Mouse (Mus musculus): ENCODE results near the gene Fbxw11. TPM values are rescaled to one million over a fixed set of nuclear protein-coding genes. Genes with fewer than 3 reads are reported as not detected.

Fbxw11 gene
- polyA plus RNA-seq, 1 experiment from 2014 or later, result 51.0 TPM

DNA sequence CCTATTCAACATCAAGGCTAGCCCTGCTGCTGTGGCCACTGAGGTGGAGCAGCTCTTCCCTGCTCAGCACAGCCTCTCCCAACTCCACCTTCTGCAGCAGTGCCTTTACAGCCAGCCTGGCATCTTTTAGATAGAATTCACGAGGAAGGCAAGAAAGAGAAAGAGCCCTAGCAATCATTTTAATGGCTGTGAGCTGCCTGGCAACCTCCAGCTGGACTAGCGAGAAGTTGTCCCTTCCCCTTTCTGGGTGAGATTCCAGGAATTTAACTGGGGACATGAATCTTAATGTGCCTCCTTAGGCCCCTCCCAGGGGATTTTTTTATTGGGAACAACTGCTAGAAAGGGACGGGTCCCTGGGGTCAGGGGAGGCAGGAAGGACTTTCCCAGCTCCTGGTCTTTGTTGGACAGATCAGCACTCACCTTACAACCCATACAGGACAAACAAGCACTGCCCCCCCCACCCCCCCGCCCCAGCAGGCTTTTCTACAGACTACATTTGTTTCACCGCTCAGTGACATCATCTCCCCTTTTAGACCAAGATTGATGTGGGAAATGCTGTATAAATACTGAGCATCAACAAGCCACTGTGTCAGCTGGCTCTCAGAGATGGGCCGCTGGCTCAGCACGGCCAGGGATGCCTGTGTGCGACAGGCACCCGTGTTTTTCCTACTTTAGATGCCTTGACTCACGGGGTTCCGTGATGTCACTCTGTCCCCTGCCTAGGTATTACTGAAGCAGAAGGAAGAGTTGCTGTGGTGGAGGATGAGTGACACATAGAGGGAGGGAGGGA is 138.4 kb downstream of the Fbxw11 start:
- Histone ChIP-seq H3K4me2 (no peak overlapping the region), H3K36me3 (ENCODE audit: control insufficient read depth, insufficient read depth, low read length) (no peaks in the 10 kb centered on the region), H3K9ac (ENCODE audit: low read depth, low read length) (no peak overlapping the region), H3K4me3 (ENCODE audit: low read depth, low read length) (no peak overlapping the region), H3K27ac (ENCODE audit: low read depth, low read length) (no peak overlapping the region), H3K4me1 (ENCODE audit: control insufficient read depth, insufficient read depth, low read length) (no peaks in the 10 kb centered on the region; the same call in 1 of the 2 replicates), H3K27me3 (ENCODE audit: control insufficient read depth, insufficient read depth, low read length) (no peaks in the 10 kb centered on the region; the same call in 1 of the 2 replicates), H3K9me3 (replicated peaks; ENCODE audit: control insufficient read depth, low read length) (no peaks in the 10 kb centered on the region)
- ATAC-seq (replicated peaks; ENCODE audit: insufficient number of reproducible peaks, low FRiP score, low TSS enrichment), result no peak
- WGBS (ENCODE audit: insufficient replicate concordance), result 53% methylated on average over 11 of the region's 11 CpGs

DNA sequence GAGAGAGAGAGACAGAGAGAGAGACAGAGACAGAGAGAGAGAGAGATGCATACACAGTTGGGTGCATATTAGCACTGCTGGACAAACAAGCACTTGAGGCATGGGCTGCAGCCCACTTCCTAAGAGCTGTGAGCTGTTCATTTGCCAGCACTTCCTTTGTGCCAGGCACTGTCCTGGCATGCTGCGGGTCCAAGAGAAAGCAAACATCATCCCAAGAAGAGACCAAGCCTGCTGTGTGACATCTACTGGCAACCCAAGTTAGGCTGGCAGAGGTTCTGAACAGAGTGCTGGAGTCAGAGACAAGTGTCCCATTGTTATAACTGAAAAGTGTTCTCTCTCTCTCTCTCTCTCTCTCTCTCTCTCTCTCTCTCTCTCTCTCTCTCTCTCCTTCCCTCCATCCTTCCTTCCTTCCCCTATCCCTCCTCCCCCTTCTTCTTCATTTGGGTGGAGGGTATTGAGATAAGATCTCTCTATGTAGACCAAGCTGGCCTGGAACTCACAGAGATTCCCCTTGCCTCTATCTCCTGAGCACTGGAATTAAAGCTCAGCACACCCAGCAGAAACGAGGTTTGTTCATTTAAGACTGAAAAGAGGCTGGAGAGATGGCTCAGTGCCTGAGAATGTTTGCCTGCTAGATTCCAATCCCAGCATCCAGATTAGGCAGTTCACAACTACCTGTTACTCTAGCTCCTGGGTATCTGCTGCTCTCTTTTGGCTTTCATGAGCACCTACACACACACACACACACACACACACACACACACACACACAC is 139.3 kb downstream of the Fbxw11 start:
- Histone ChIP-seq H3K9me3 (replicated peaks; ENCODE audit: control insufficient read depth, low read length) (no peaks in the 10 kb centered on the region), H3K27me3 (ENCODE audit: control insufficient read depth, insufficient read depth, low read length) (peaks cover 2% of the 10 kb centered on the region), H3K4me2 (no peak overlapping the region), H3K4me3 (ENCODE audit: low read depth, low read length) (no peak overlapping the region), H3K36me3 (ENCODE audit: control insufficient read depth, insufficient read depth, low read length) (no peaks in the 10 kb centered on the region), H3K4me1 (ENCODE audit: control insufficient read depth, insufficient read depth, low read length) (no peaks in the 10 kb centered on the region; the same call in 1 of the 2 replicates), H3K9ac (ENCODE audit: low read depth, low read length) (no peak overlapping the region), H3K27ac (ENCODE audit: low read depth, low read length) (no peak overlapping the region)
- 53% methylated on average over 2 of the region's 2 CpGs for WGBS (ENCODE audit: insufficient replicate concordance)
- ATAC-seq (replicated peaks; ENCODE audit: insufficient number of reproducible peaks, low FRiP score, low TSS enrichment), result no peak

DNA sequence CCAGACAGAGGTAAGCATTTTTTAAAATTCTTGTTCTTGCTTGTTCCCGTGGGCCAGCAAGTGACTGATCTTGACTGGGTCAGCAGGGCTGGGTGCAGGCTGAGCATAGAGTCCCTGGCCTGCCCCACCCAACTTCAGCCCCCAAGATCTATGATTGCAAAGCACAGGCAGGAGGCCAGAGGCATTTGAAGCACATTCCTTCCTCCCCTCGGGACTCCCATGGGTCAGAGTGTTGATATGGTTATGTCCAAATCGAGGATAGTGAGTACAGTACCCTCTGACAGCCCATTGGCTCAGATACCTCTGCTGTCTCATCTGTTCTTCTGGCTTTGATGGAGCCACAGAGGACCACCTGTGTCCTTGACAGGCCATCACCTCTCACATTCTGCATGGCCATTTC is 140.2 kb downstream of the Fbxw11 start:
- no peak overlapping the region for H3K4me3 ChIP-seq (ENCODE audit: low read depth, low read length)
- H3K36me3 ChIP-seq (ENCODE audit: control insufficient read depth, insufficient read depth, low read length), result no peaks in the 10 kb centered on the region
- no peak for ATAC-seq (replicated peaks; ENCODE audit: insufficient number of reproducible peaks, low FRiP score, low TSS enrichment)
- no peak overlapping the region for H3K4me2 ChIP-seq
- H3K27me3 ChIP-seq (ENCODE audit: control insufficient read depth, insufficient read depth, low read length), result peaks cover 2% of the 10 kb centered on the region
- no peak overlapping the region for H3K27ac ChIP-seq (ENCODE audit: low read depth, low read length)
- H3K9ac ChIP-seq (ENCODE audit: low read depth, low read length), result no peak overlapping the region
- WGBS (ENCODE audit: insufficient replicate concordance), result 44% methylated on average over 3 of the region's 3 CpGs
- H3K9me3 ChIP-seq (replicated peaks; ENCODE audit: control insufficient read depth, low read length), result no peaks in the 10 kb centered on the region
- no peaks in the 10 kb centered on the region; the same call in 1 of the 2 replicates for H3K4me1 ChIP-seq (ENCODE audit: control insufficient read depth, insufficient read depth, low read length)

DNA sequence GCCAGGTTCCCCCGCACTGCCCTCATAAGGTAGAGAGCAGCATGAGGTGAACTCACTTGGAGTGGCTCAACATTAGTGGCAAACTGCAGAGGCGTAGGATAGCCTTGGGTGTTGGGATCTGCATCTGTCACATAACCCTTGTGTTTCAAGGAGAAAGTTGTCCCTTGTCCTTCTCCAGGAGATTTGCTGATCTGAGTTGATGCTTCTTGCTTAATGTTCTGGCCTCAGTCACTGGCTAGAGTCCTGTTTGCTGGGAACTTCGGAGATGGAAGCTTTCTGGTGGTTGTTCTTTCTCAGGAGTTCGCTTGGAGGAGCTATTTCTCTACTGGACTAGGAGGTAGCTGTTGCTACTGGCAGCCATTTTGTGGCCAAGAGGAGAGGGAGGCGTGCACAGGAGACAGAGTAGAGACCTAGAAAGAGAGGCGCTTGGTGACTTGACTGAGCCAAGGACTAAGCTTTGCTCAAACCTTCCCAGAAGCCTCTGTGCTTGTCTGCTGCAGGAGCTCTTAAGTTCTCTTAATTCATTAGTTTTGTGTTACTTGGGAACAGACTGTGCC is 143.1 kb downstream of the Fbxw11 start:
- H3K9me3 ChIP-seq (replicated peaks; ENCODE audit: control insufficient read depth, low read length), result no peaks in the 10 kb centered on the region
- no peaks in the 10 kb centered on the region; the same call in 1 of the 2 replicates for H3K4me1 ChIP-seq (ENCODE audit: control insufficient read depth, insufficient read depth, low read length)
- no peaks in the 10 kb centered on the region for H3K36me3 ChIP-seq (ENCODE audit: control insufficient read depth, insufficient read depth, low read length)
- WGBS (ENCODE audit: insufficient replicate concordance), result 75% methylated on average over 6 of the region's 6 CpGs
- H3K9ac ChIP-seq (ENCODE audit: low read depth, low read length), result no peak overlapping the region
- H3K4me2 ChIP-seq, result no peak overlapping the region
- no peak overlapping the region for H3K27ac ChIP-seq (ENCODE audit: low read depth, low read length)
- ATAC-seq (replicated peaks; ENCODE audit: insufficient number of reproducible peaks, low FRiP score, low TSS enrichment), result no peak
- H3K27me3 ChIP-seq (ENCODE audit: control insufficient read depth, insufficient read depth, low read length), result peaks cover 2% of the 10 kb centered on the region
- H3K4me3 ChIP-seq (ENCODE audit: low read depth, low read length), result no peak overlapping the region

DNA sequence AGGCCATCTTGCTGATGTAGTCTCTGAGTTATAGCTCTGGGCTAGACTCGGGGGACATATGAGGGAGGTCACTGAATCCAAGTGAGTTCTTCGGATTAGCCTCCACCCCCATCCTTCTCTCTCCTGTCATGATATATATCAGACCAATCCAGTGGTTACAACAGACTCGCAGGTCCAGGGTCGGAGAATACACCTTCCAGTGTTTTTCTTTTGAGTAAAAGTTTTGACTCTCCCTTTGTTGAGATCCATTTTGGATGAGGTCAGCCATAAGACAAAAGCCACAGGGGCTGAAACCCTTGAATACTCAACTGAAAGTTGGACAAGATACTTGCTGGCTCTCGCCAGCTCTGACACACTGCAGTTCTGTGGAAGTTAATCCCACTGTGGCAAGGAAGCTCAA is 143.7 kb downstream of the Fbxw11 start:
- no peak overlapping the region for H3K4me3 ChIP-seq (ENCODE audit: low read depth, low read length)
- no peaks in the 10 kb centered on the region; the same call in 1 of the 2 replicates for H3K4me1 ChIP-seq (ENCODE audit: control insufficient read depth, insufficient read depth, low read length)
- peaks cover 2% of the 10 kb centered on the region for H3K27me3 ChIP-seq (ENCODE audit: control insufficient read depth, insufficient read depth, low read length)
- no peak overlapping the region for H3K4me2 ChIP-seq
- ATAC-seq (replicated peaks; ENCODE audit: insufficient number of reproducible peaks, low FRiP score, low TSS enrichment), result no peak
- H3K9ac ChIP-seq (ENCODE audit: low read depth, low read length), result no peak overlapping the region
- H3K36me3 ChIP-seq (ENCODE audit: control insufficient read depth, insufficient read depth, low read length), result no peaks in the 10 kb centered on the region
- WGBS (ENCODE audit: insufficient replicate concordance), result 76% methylated on average over 5 of the region's 5 CpGs
- H3K27ac ChIP-seq (ENCODE audit: low read depth, low read length), result no peak overlapping the region
- no peaks in the 10 kb centered on the region for H3K9me3 ChIP-seq (replicated peaks; ENCODE audit: control insufficient read depth, low read length)

DNA sequence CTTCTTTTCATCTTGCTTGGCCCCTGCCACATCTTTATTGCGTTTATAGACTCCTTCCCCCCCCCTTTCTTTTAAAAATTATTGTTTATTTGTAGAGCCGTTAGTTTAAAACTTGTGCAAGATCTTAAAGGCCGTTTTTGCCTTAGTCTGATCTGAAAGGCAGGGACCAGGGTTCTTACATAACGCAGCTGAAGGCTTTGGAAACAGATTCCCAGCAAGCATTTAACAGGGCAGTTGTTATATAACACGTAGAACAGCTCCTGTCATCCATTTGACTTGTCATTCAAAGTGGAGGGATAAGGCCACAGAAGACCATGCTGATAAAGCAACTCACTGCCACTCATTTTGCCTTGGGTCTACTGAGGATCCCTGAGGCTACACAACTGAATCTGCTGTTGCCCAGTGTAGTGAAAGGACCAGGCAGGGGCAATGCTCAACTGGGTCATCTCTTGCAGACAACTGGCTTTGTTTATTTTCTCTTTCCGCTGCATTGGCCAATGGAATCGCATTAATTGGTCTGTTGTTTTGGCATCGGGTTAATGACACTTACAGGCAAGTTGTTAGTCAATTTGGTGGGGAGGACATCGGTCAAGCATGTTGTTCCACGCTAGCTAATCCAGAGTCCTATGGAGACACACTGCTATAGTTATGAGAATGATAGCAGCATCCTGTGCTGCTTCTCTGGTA is 152.4 kb downstream of the Fbxw11 start:
- ATAC-seq (replicated peaks; ENCODE audit: insufficient number of reproducible peaks, low FRiP score, low TSS enrichment), result no peak
- no peak overlapping the region for H3K4me2 ChIP-seq
- H3K4me3 ChIP-seq (ENCODE audit: low read depth, low read length), result no peak overlapping the region
- no peak overlapping the region for H3K27ac ChIP-seq (ENCODE audit: low read depth, low read length)
- no peak overlapping the region for H3K9ac ChIP-seq (ENCODE audit: low read depth, low read length)
- no peaks in the 10 kb centered on the region for H3K36me3 ChIP-seq (ENCODE audit: control insufficient read depth, insufficient read depth, low read length)
- 69% methylated on average over 10 of the region's 10 CpGs for WGBS (ENCODE audit: insufficient replicate concordance)
- no peaks in the 10 kb centered on the region for H3K9me3 ChIP-seq (replicated peaks; ENCODE audit: control insufficient read depth, low read length)
- no peaks in the 10 kb centered on the region for H3K27me3 ChIP-seq (ENCODE audit: control insufficient read depth, insufficient read depth, low read length)
- H3K4me1 ChIP-seq (ENCODE audit: control insufficient read depth, insufficient read depth, low read length), result peaks cover 6% of the 10 kb centered on the region; the same call in 1 of the 2 replicates

Other genes starting within 250 kb of the Fbxw11 start
- gene Ubtd2, start 187.4 kb upstream of the Fbxw11 start, polyA plus RNA-seq (2014; fragmentation: Nextera tagmentation; extraction: Ambion mirVana), result 34.7 and 39.1 TPM in 2 replicates
- gene Efcab9, start 110.6 kb upstream of the Fbxw11 start, polyA plus RNA-seq (2014; fragmentation: Nextera tagmentation; extraction: Ambion mirVana), result 0.27 and 0.59 TPM in 2 replicates
- gene Stk10, start 109.4 kb upstream of the Fbxw11 start, polyA plus RNA-seq (2014; fragmentation: Nextera tagmentation; extraction: Ambion mirVana), result 1.6 TPM in 2 replicates
- not detected in 2 replicates for gene Smim23, start 181.9 kb downstream of the Fbxw11 start, polyA plus RNA-seq (2014; fragmentation: Nextera tagmentation; extraction: Ambion mirVana)